Comparison of ENCODE assay signal across 7 mouse cellular contexts in genomic region chr2:80038642-80039445, GRCm38 (mm10).
DNase-seq lines count a peak whose midpoint lies in the region; TF ChIP-seq lines count a peak whose summit lies in the region.

No protein-coding gene starts in this region.

- H3K27ac ChIP-seq in brown adipose tissue, adult 24 weeks (replicated peaks; ENCODE audit: low read depth, low read length): peak overlapping the region; percentile 88
- no peak overlapping the region for H3K27ac ChIP-seq in heart, embryonic 10.5 days

- no peak overlapping the region for H3ac ChIP-seq in myocyte (ENCODE audit: control insufficient read depth, insufficient read length)

- DNase-seq in heart, embryonic 10.5 days (ENCODE audit: low spot score): no peak
- peak; percentile 56 for DNase-seq in kidney, postnatal 10 days
- no peak for DNase-seq in MN1 (ENCODE audit: low spot score)
- no peak for DNase-seq in right cerebral cortex, postnatal 14 days
- no peak for DNase-seq in layer of hippocampus, adult 9-11 months

- no peaks in the 10 kb centered on the region for H3K36me3 ChIP-seq in heart, embryonic 10.5 days
- H3K36me3 ChIP-seq in myocyte (ENCODE audit: control insufficient read depth, insufficient read depth): no peaks in the 10 kb centered on the region

- H3K9me3 ChIP-seq in heart, embryonic 10.5 days: no peaks in the 10 kb centered on the region

- H3K4me1 ChIP-seq in brown adipose tissue, adult 24 weeks (ENCODE audit: control insufficient read depth, insufficient read depth, insufficient read length, low read length): peaks cover 2% of the 10 kb centered on the region; the same call in 1 of the 2 replicates
- H3K4me1 ChIP-seq in heart, embryonic 10.5 days: 0 out of 2 replicates have a peak, but pooled peaks cover 3% of the 10 kb centered on the region

- H3K4me3 ChIP-seq in brown adipose tissue, adult 24 weeks (ENCODE audit: insufficient read depth, low read depth, low read length): peak overlapping the region; percentile 73
- H3K4me3 ChIP-seq in heart, embryonic 10.5 days: peak overlapping the region; percentile 24; the same call in 1 of the 2 replicates
- no peak overlapping the region for H3K4me3 ChIP-seq in myocyte

- no peaks in the 10 kb centered on the region for H3K27me3 ChIP-seq in heart, embryonic 10.5 days (ENCODE audit: insufficient read depth, poor library complexity, severe bottlenecking)
- no peaks in the 10 kb centered on the region for H3K27me3 ChIP-seq in myocyte (ENCODE audit: control insufficient read depth, insufficient read depth, insufficient read length)

- 41% methylated on average over 10 of the region's 10 CpGs for WGBS in heart, embryonic 10.5 days

- no peaks in the 10 kb centered on the region for H3K79me2 ChIP-seq in myocyte (ENCODE audit: control insufficient read depth, insufficient read depth)

- no peak for TF ChIP-seq POLR2A in myocyte (IDR thresholded peaks at IDR 0.05; ENCODE audit: insufficient read length, low read depth)

- H3K4me2 ChIP-seq in myocyte (ENCODE audit: low read depth): peak overlapping the region; percentile 32

TF ChIP-seq in myocyte, 11 proteins besides CTCF, POLR2A, EP300 and RAD21:
- TF ChIP-seq CEBPB (IDR thresholded peaks at IDR 0.05; ENCODE audit: insufficient read depth, poor library complexity, severe bottlenecking): no peak
- no peak for TF ChIP-seq USF1 (IDR thresholded peaks at IDR 0.05; ENCODE audit: low read depth)
- TF ChIP-seq TCF3 (IDR thresholded peaks at IDR 0.05; ENCODE audit: insufficient read length, low read depth): no peak
- TF ChIP-seq MAX (IDR thresholded peaks at IDR 0.05; ENCODE audit: low read depth): no peak
- no peak for TF ChIP-seq REST (IDR thresholded peaks at IDR 0.05; ENCODE audit: insufficient read depth, insufficient read length)
- no peak for TF ChIP-seq MYOD1 (IDR thresholded peaks at IDR 0.05; ENCODE audit: control insufficient read depth in 1 of 3, insufficient read length in 2 of 3, low read depth in 2 of 3)
- TF ChIP-seq TCF12 (IDR thresholded peaks at IDR 0.05; ENCODE audit: insufficient read depth, poor library complexity, severe bottlenecking): no peak
- no peak for TF ChIP-seq POLR2AphosphoS2 (IDR thresholded peaks at IDR 0.05; ENCODE audit: insufficient read length, low read depth)
- no peak for TF ChIP-seq MYOG (IDR thresholded peaks at IDR 0.05; ENCODE audit: control insufficient read depth in 1 of 3, insufficient read depth in 1 of 3, insufficient read length in 2 of 3, low read depth in 2 of 3)
- TF ChIP-seq SRF (IDR thresholded peaks at IDR 0.05; ENCODE audit: control insufficient read depth, insufficient read length, low read depth): no peak
- TF ChIP-seq E2F4 (IDR thresholded peaks at IDR 0.05; ENCODE audit: insufficient read depth): no peak
